Mouse (Mus musculus): ENCODE results near the gene Gm4565.
"Not testable (repeated sequence)": the region's sequence is repeated elsewhere in the genome, so short reads cannot be mapped to it uniquely, and the experiment has no call there.

Gm4565 gene

DNA sequence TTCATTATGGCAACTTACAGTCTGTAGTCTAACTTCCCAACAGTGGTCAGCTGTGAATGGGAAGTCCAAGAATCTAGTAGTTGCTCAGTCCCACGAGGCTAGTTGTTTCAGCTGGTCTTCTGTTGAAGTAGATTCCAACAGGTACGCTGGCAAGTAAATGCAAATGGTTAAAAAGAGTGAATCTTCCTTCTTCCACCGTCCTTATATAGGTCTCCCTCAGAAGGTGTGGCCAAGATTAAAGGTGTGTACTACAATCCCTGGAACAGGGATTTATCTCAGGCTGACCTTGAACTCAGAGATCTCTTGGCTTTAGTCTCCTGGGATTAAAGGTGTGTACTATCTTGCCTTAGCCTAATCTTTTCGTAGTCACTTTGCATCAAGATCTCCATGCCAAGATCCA is at the start of gene Gm4565:
Gene Gm4565 (minus strand): TSS at position 101 of the 400 bp plus-strand sequence.
- not testable (repeated sequence) for DNase-seq (ENCODE audit: low read depth, low spot score)

DNA sequence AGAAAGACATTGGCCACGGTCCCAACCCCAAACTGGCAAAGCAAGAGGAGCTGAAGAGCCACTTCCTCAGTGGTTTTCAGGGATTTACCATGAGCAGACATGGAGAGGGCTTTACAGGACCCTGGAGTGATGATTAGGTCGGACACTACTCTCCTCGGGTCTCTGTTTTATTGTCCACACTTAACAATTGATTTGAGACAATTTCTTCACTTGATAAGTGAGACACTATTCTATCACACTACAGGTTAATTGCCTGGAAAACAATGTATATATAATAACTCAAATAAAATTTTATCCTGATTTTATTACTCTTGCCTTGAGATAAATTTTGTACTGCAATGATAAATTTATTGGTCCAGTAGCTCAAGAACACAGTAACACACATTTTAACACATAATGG is 22.7 kb downstream of the Gm4565 start, which contains the start of gene Gm4201:
Gene Gm4201 (minus strand): TSS at position 101 of the 400 bp plus-strand sequence.
- DNase-seq (ENCODE audit: low read depth, low spot score): not testable (repeated sequence)

DNA sequence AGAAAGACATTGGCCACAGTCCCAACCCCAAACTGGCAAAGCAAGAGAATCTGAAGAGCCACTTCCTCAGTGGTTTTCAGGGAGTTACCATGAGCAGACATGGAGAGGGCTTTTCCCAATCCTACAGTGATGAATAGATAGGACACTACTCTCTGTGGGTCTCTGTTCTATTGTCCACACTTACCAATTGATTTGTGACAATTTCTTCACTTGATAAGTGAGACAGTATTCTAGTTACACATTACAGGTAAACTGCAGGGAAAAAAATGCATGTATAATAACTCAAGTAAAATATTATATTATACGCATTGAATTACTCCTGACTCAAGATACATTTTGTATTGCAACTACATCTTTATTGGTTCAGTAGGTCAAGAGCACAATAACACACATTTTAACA is 53.1 kb downstream of the Gm4565 start, which contains the start of gene Gm8677:
Gene Gm8677 (minus strand): TSS at position 101 of the 400 bp plus-strand sequence.
- not testable (repeated sequence) for DNase-seq (ENCODE audit: low read depth, low spot score)

Measured in A20 (cell line).